Mouse (Mus musculus) adrenal gland, postnatal 14 days (tissue): ENCODE data around the gene Tjp1. TPM values are rescaled to one million over a fixed set of nuclear protein-coding genes. Genes with fewer than 3 reads are reported as not detected.

ENCODE experiments used
- total RNA-seq: library from RNA; stranded (reverse); gene quantifications from 2 replicates; pipeline ENCODE4 v1.2.3, GENCODE M21; 2021

Gene Tjp1
- total RNA-seq, 1 experiment from 2014 or later: 105 TPM

Other genes with a start within 250 kb of the Tjp1 start
- gene Tarsl2, start 117.1 kb upstream of the Tjp1 start, total RNA-seq: 26.0 and 26.4 TPM in 2 replicates
- 44.4 and 47.7 TPM in 2 replicates for gene Tm2d3, start 163.4 kb upstream of the Tjp1 start, total RNA-seq